Mouse (Mus musculus): ENCODE measurements around the gene Tmem120a. TPM values are rescaled to one million over a fixed set of nuclear protein-coding genes. Genes with fewer than 3 reads are reported as not detected.

The Tmem120a gene
- polyA plus RNA-seq, 1 experiment: 32.7 TPM

DNA sequence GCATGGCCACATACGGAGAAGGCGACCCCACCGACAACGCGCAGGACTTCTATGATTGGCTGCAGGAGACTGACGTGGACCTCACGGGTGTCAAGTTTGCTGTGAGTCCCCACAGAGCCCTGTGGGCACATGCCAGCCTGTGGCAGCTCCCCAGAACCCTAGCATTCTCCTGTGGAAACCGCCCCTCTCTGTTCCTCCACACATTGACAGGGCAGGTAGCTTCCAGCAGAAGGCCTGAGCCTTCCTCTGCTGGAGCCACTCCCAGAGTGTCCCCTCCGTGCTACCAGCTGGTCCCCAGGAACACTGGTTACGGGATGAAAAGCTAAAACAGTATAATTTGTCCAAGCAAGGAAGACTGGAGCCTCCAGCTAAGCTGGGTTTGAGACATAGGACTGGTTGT, 14.0 kb downstream of the Tmem120a start:
- Histone ChIP-seq H3K4me3 (no peak overlapping the region), H3K79me2 (ENCODE audit: control insufficient read depth, insufficient read depth) (no peaks in the 10 kb centered on the region), H3K27me3 (ENCODE audit: control insufficient read depth, insufficient read depth, insufficient read length) (no peaks in the 10 kb centered on the region), H3ac (ENCODE audit: control insufficient read depth, insufficient read length) (no peak overlapping the region), H3K36me3 (ENCODE audit: control insufficient read depth, insufficient read depth) (peaks cover 9% of the 10 kb centered on the region), H3K4me2 (ENCODE audit: low read depth) (no peak overlapping the region)
- no peak for TF ChIP-seq REST (IDR thresholded peaks at IDR 0.05; ENCODE audit: insufficient read depth, insufficient read length)
- no peak for TF ChIP-seq TCF3 (IDR thresholded peaks at IDR 0.05; ENCODE audit: insufficient read length, low read depth)
- no peak for TF ChIP-seq MYOD1 (IDR thresholded peaks at IDR 0.05; ENCODE audit: control insufficient read depth in 1 of 3, insufficient read length in 2 of 3, low read depth in 2 of 3)
- no peak for TF ChIP-seq MYOG (IDR thresholded peaks at IDR 0.05; ENCODE audit: control insufficient read depth in 1 of 3, insufficient read depth in 1 of 3, insufficient read length in 2 of 3, low read depth in 2 of 3)
- TF ChIP-seq USF1 (IDR thresholded peaks at IDR 0.05; ENCODE audit: low read depth): no peak
- no peak for TF ChIP-seq SRF (IDR thresholded peaks at IDR 0.05; ENCODE audit: control insufficient read depth, insufficient read length, low read depth)
- TF ChIP-seq POLR2AphosphoS2 (IDR thresholded peaks at IDR 0.05; ENCODE audit: insufficient read length, low read depth): no peak
- TF ChIP-seq POLR2A (IDR thresholded peaks at IDR 0.05; ENCODE audit: insufficient read length, low read depth): no peak
- no peak for TF ChIP-seq E2F4 (IDR thresholded peaks at IDR 0.05; ENCODE audit: insufficient read depth)
- TF ChIP-seq MAX (IDR thresholded peaks at IDR 0.05; ENCODE audit: low read depth): no peak
- no peak for TF ChIP-seq TCF12 (IDR thresholded peaks at IDR 0.05; ENCODE audit: insufficient read depth, poor library complexity, severe bottlenecking)
- no peak for TF ChIP-seq CEBPB (IDR thresholded peaks at IDR 0.05; ENCODE audit: insufficient read depth, poor library complexity, severe bottlenecking)

DNA sequence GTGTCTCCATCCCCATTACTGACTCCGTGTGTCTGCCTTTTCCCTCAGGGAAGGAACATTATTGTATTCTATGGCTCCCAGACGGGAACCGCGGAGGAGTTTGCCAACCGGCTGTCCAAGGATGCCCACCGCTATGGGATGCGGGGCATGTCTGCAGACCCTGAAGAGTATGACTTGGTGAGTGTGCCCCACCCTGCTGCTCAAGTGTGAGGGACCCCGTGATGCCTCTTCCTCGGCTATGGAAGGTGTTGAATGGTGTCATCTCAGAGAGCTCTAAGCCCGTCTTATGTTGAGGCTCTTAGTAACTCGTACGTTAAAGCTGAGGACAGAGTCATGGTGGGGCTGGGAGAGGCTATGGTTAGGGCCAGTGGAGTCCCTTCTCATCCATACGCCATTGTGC, 14.9 kb downstream of the Tmem120a start:
- peaks cover under 1% of the 10 kb centered on the region for H3K79me2 ChIP-seq (ENCODE audit: control insufficient read depth, insufficient read depth)
- H3K36me3 ChIP-seq (ENCODE audit: control insufficient read depth, insufficient read depth): peaks cover 9% of the 10 kb centered on the region
- no peak for TF ChIP-seq POLR2AphosphoS2 (IDR thresholded peaks at IDR 0.05; ENCODE audit: insufficient read length, low read depth)
- no peak for TF ChIP-seq TCF3 (IDR thresholded peaks at IDR 0.05; ENCODE audit: insufficient read length, low read depth)
- TF ChIP-seq MAX (IDR thresholded peaks at IDR 0.05; ENCODE audit: low read depth): no peak
- TF ChIP-seq REST (IDR thresholded peaks at IDR 0.05; ENCODE audit: insufficient read depth, insufficient read length): no peak
- no peak overlapping the region for H3K4me2 ChIP-seq (ENCODE audit: low read depth)
- no peaks in the 10 kb centered on the region for H3K27me3 ChIP-seq (ENCODE audit: control insufficient read depth, insufficient read depth, insufficient read length)
- H3ac ChIP-seq (ENCODE audit: control insufficient read depth, insufficient read length): no peak overlapping the region
- no peak overlapping the region for H3K4me3 ChIP-seq

DNA sequence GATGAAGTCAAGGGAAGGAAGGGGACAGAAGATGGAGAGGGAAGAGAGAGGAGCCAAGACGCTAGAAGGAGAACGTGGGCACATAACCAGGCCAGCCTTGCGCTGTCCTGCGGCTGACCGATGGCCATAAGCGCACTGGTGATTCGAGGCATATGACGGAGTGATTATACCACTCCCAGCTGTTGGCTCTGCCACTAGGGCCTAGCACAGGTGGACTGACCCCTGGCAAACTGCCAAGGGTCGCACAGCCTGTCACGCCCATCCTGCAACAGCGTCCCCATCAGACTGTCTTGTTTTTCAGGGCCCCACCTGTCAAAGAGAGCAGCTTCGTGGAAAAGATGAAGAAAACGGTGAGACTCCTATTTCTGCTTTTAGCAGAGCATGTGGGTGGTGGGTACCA, 15.9 kb downstream of the Tmem120a start:
- Histone ChIP-seq H3K27me3 (ENCODE audit: control insufficient read depth, insufficient read depth, insufficient read length) (no peaks in the 10 kb centered on the region), H3K4me2 (ENCODE audit: low read depth) (no peak overlapping the region), H3K79me2 (ENCODE audit: control insufficient read depth, insufficient read depth) (peaks cover 11% of the 10 kb centered on the region), H3ac (ENCODE audit: control insufficient read depth, insufficient read length) (no peak overlapping the region), H3K36me3 (ENCODE audit: control insufficient read depth, insufficient read depth) (peaks cover 9% of the 10 kb centered on the region), H3K4me3 (no peak overlapping the region)
- TF ChIP-seq REST (IDR thresholded peaks at IDR 0.05; ENCODE audit: insufficient read depth, insufficient read length) (no peak), MAX (IDR thresholded peaks at IDR 0.05; ENCODE audit: low read depth) (no peak), POLR2A (IDR thresholded peaks at IDR 0.05; ENCODE audit: insufficient read length, low read depth) (no peak), SRF (IDR thresholded peaks at IDR 0.05; ENCODE audit: control insufficient read depth, insufficient read length, low read depth) (no peak), TCF3 (IDR thresholded peaks at IDR 0.05; ENCODE audit: insufficient read length, low read depth) (no peak), MYOD1 (IDR thresholded peaks at IDR 0.05; ENCODE audit: control insufficient read depth in 1 of 3, insufficient read length in 2 of 3, low read depth in 2 of 3) (peak in 1 of 3 experiments; percentile 19), POLR2AphosphoS2 (IDR thresholded peaks at IDR 0.05; ENCODE audit: insufficient read length, low read depth) (no peak)

DNA sequence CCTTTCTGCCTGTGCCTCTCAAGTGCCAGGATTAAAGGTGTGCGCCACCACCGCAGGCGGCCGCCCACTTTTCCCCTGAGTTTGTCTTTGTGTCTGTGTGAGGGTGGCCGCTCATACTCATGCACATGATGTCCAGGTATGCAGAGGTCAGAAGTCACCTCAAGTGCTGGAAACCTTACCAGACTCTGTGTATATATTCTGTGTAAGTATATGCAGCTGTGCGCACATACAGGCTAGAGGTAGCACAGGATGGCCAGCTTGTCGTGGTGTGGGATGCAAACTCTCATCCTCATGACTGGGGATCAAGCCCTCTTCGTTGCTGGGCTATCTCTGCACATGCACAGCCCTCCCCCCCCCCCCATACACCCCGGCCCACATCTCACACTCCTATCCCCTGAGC, 16.4 kb downstream of the Tmem120a start:
- no peak overlapping the region for H3K4me3 ChIP-seq
- TF ChIP-seq REST (IDR thresholded peaks at IDR 0.05; ENCODE audit: insufficient read depth, insufficient read length) (no peak), MYOD1 (IDR thresholded peaks at IDR 0.05; ENCODE audit: control insufficient read depth in 1 of 3, insufficient read length in 2 of 3, low read depth in 2 of 3) (no peak), MAX (IDR thresholded peaks at IDR 0.05; ENCODE audit: low read depth) (no peak), POLR2A (IDR thresholded peaks at IDR 0.05; ENCODE audit: insufficient read length, low read depth) (no peak), MYOG (IDR thresholded peaks at IDR 0.05; ENCODE audit: control insufficient read depth in 1 of 3, insufficient read depth in 1 of 3, insufficient read length in 2 of 3, low read depth in 2 of 3) (no peak), TCF12 (IDR thresholded peaks at IDR 0.05; ENCODE audit: insufficient read depth, poor library complexity, severe bottlenecking) (no peak), SRF (IDR thresholded peaks at IDR 0.05; ENCODE audit: control insufficient read depth, insufficient read length, low read depth) (no peak), POLR2AphosphoS2 (IDR thresholded peaks at IDR 0.05; ENCODE audit: insufficient read length, low read depth) (no peak), USF1 (IDR thresholded peaks at IDR 0.05; ENCODE audit: low read depth) (no peak), E2F4 (IDR thresholded peaks at IDR 0.05; ENCODE audit: insufficient read depth) (no peak), TCF3 (IDR thresholded peaks at IDR 0.05; ENCODE audit: insufficient read length, low read depth) (no peak), CEBPB (IDR thresholded peaks at IDR 0.05; ENCODE audit: insufficient read depth, poor library complexity, severe bottlenecking) (no peak)
- H3K27me3 ChIP-seq (ENCODE audit: control insufficient read depth, insufficient read depth, insufficient read length): no peaks in the 10 kb centered on the region
- H3K79me2 ChIP-seq (ENCODE audit: control insufficient read depth, insufficient read depth): peaks cover 12% of the 10 kb centered on the region
- H3ac ChIP-seq (ENCODE audit: control insufficient read depth, insufficient read length): no peak overlapping the region
- no peak overlapping the region for H3K4me2 ChIP-seq (ENCODE audit: low read depth)
- peaks cover 9% of the 10 kb centered on the region for H3K36me3 ChIP-seq (ENCODE audit: control insufficient read depth, insufficient read depth)

DNA sequence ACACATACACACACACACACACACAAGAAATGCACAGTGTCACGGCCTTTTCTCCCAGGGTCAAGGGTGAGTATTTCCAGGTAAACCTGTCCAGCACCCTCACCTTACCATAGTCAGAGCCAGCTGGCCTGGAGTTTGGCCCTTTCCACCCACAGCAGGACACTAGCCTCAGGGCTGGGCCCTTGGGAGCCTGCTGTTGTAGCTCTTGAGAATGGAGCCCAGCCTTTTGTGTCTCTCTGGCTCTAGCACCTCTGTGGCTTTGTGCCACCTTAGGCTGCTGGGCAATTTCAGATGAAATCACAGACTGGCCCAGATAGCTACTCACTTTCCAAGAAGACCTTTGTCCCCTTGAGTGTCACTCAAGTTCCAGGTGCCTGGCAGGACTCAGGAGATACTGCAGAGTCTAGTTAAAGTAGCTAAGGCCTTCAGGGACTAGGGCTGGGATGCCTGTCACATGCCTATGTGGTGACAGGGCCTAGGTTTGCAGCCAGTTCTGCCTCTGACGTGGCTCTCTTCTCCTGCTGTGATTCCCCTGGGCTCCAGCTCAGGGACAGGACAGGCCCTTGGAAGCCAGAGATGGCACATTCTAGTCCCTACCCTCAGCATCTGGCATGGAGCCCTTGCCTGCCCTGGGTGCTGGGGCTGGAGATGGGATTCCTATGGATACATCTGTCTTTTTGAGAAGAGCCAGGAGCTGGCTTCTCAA, 17.5 kb downstream of the Tmem120a start:
- H3K4me2 ChIP-seq (ENCODE audit: low read depth): no peak overlapping the region
- peaks cover 3% of the 10 kb centered on the region for H3K36me3 ChIP-seq (ENCODE audit: control insufficient read depth, insufficient read depth)
- H3K4me3 ChIP-seq: no peak overlapping the region
- no peak overlapping the region for H3ac ChIP-seq (ENCODE audit: control insufficient read depth, insufficient read length)
- TF ChIP-seq POLR2A (IDR thresholded peaks at IDR 0.05; ENCODE audit: insufficient read length, low read depth) (no peak), TCF3 (IDR thresholded peaks at IDR 0.05; ENCODE audit: insufficient read length, low read depth) (no peak), TCF12 (IDR thresholded peaks at IDR 0.05; ENCODE audit: insufficient read depth, poor library complexity, severe bottlenecking) (no peak), MAX (IDR thresholded peaks at IDR 0.05; ENCODE audit: low read depth) (no peak), E2F4 (IDR thresholded peaks at IDR 0.05; ENCODE audit: insufficient read depth) (no peak), MYOG (IDR thresholded peaks at IDR 0.05; ENCODE audit: control insufficient read depth in 1 of 3, insufficient read depth in 1 of 3, insufficient read length in 2 of 3, low read depth in 2 of 3) (no peak), MYOD1 (IDR thresholded peaks at IDR 0.05; ENCODE audit: control insufficient read depth in 1 of 3, insufficient read length in 2 of 3, low read depth in 2 of 3) (no peak), REST (IDR thresholded peaks at IDR 0.05; ENCODE audit: insufficient read depth, insufficient read length) (no peak), POLR2AphosphoS2 (IDR thresholded peaks at IDR 0.05; ENCODE audit: insufficient read length, low read depth) (no peak), USF1 (IDR thresholded peaks at IDR 0.05; ENCODE audit: low read depth) (no peak), SRF (IDR thresholded peaks at IDR 0.05; ENCODE audit: control insufficient read depth, insufficient read length, low read depth) (no peak), CEBPB (IDR thresholded peaks at IDR 0.05; ENCODE audit: insufficient read depth, poor library complexity, severe bottlenecking) (no peak)
- no peaks in the 10 kb centered on the region for H3K27me3 ChIP-seq (ENCODE audit: control insufficient read depth, insufficient read depth, insufficient read length)
- peaks cover 12% of the 10 kb centered on the region for H3K79me2 ChIP-seq (ENCODE audit: control insufficient read depth, insufficient read depth)
